Mouse (Mus musculus) testis, adult 2 months (tissue): Measurements from ENCODE around the gene Capn9.

ENCODE experiments used
- CTCF ChIP-seq: fragments of 200-500 bp; IDR thresholded peaks from 2 replicates; pipeline ENCODE4 v1.5.1; 2012; ENCODE audit warnings: low read depth, mild to moderate bottlenecking, inconsistent platforms, low read length, moderate library complexity; ENCODE audit not compliant: control insufficient read depth, insufficient read depth, insufficient replicate concordance
- POLR2A ChIP-seq: fragments of 200-500 bp; IDR thresholded peaks from 2 replicates; pipeline ENCODE4 v1.6.1; 2012; ENCODE audit warnings: low read depth, mild to moderate bottlenecking, inconsistent platforms, low read length, moderate library complexity; ENCODE audit not compliant: control insufficient read depth

DNA sequence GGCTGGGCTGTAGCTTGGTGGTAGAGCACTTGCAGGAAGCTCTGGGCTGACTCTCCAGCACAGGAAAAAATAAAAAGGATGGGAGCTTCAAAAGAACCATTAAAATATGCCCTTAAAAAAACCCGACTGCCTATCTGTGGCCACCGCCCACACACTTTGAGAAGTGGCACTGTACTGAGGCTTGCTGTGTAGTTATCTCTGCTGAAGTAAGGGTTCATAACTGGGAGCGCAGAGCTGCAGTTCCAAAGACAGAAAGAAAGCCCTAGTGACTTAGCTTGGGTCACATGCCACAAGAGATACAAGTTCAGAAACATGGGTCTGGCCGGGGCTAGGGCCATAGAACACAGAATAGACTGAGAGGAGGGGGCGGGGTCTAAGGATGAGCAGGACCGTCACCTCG, 82.0 kb downstream of the Capn9 start:
- TF ChIP-seq CTCF (no peak), POLR2A (no peak)
